Mouse (Mus musculus): ENCODE measurements around the gene Gm17324. TPM values are rescaled to one million over a fixed set of nuclear protein-coding genes. Genes with fewer than 3 reads are reported as not detected.
A peak's percentile ranks its signal among the peaks of the same experiment; 100 is the strongest.

The Gm17324 gene
- total RNA-seq, 2 experiments from 2014 or later: 0.82 to 0.86 TPM

- DNase-seq (ENCODE audit: low spot score in 2 of 2): no peak
Measured at GRCm38 (mm10) chr9:78473588-78473987, 25.0 kb upstream of the Gm17324 start.

- no peak for DNase-seq (ENCODE audit: low spot score in 2 of 2)
Measured at GRCm38 (mm10) chr9:78465725-78466124, 17.1 kb upstream of the Gm17324 start.

- no peak for DNase-seq (ENCODE audit: low spot score in 2 of 2)
Measured at GRCm38 (mm10) chr9:78463337-78463736, 14.8 kb upstream of the Gm17324 start.

- no peak for DNase-seq (ENCODE audit: low spot score in 2 of 2)
Measured at GRCm38 (mm10) chr9:78457026-78457425, 8.4 kb upstream of the Gm17324 start.

- DNase-seq (ENCODE audit: low spot score in 2 of 2): no peak
Measured at GRCm38 (mm10) chr9:78451382-78451781, 2.8 kb upstream of the Gm17324 start.

GRCm38 (mm10) chr9:78450404-78450803, 1.8 kb upstream of the Gm17324 start:
- DNase-seq (ENCODE audit: low spot score in 2 of 2): no peak

GRCm38 (mm10) chr9:78447606-78447972, 997 bp downstream of the Gm17324 start:
- no peak for DNase-seq (ENCODE audit: low spot score in 2 of 2)

- peak in 1 of 2 experiments; percentile 20 for DNase-seq (ENCODE audit: low spot score in 2 of 2)
Measured at GRCm38 (mm10) chr9:78442579-78443392, 5.8 kb downstream of the Gm17324 start, which contains the start of gene Cgas. Gene Cgas, minus strand, starts transcription at chr9:78443237.

- DNase-seq (ENCODE audit: low spot score in 2 of 2): no peak
Measured at GRCm38 (mm10) chr9:78442237-78442578, 6.4 kb downstream of the Gm17324 start.

- DNase-seq (ENCODE audit: low spot score in 2 of 2): no peak
Measured at GRCm38 (mm10) chr9:78439426-78439825, 9.2 kb downstream of the Gm17324 start.

GRCm38 (mm10) chr9:78432471-78432870, 16.1 kb downstream of the Gm17324 start:
- DNase-seq (ENCODE audit: low spot score in 2 of 2): no peak

GRCm38 (mm10) chr9:78430486-78430885, 18.1 kb downstream of the Gm17324 start:
- no peak for DNase-seq (ENCODE audit: low spot score in 2 of 2)

- DNase-seq (ENCODE audit: low spot score in 2 of 2): no peak
Measured at GRCm38 (mm10) chr9:78429551-78429950, 19.0 kb downstream of the Gm17324 start.

- no peak for DNase-seq (ENCODE audit: low spot score in 2 of 2)
Measured at GRCm38 (mm10) chr9:78428870-78429432, 19.6 kb downstream of the Gm17324 start.

GRCm38 (mm10) chr9:78428185-78428584, 20.4 kb downstream of the Gm17324 start:
- DNase-seq (ENCODE audit: low spot score in 2 of 2): no peak

- DNase-seq (ENCODE audit: low spot score in 2 of 2): no peak
Measured at GRCm38 (mm10) chr9:78427362-78427781, 21.2 kb downstream of the Gm17324 start.

GRCm38 (mm10) chr9:78401596-78401995, 47.0 kb downstream of the Gm17324 start:
- no peak for DNase-seq (ENCODE audit: low spot score in 2 of 2)

GRCm38 (mm10) chr9:78400570-78400969, 48.0 kb downstream of the Gm17324 start:
- no peak for DNase-seq (ENCODE audit: low spot score in 2 of 2)

Small RNA genes lying within 50 kb of the gene (microRNA-seq; reads per million reads assigned to microRNA genes)
- 0 reads per million in 2 experiments for gene Gm26377

Other genes with a start within 250 kb of the Gm17324 start
- gene Gsta1, start 218.1 kb downstream of the Gm17324 start, total RNA-seq (2021): not detected
- not detected for gene Gm3776, start 191.7 kb downstream of the Gm17324 start, total RNA-seq (2021)
- gene Gm10639, start 158.9 kb downstream of the Gm17324 start, total RNA-seq (2021): not detected
- not detected for gene Omt2a, start 134.0 kb downstream of the Gm17324 start, total RNA-seq (2021)
- not detected for gene Omt2b, start 121.2 kb downstream of the Gm17324 start, total RNA-seq (2021)
- not detected for gene Gsta2, start 93.0 kb downstream of the Gm17324 start, total RNA-seq (2021)
- not detected for gene Dppa5a, start 80.6 kb downstream of the Gm17324 start, total RNA-seq (2021)
- not detected for gene Ooep, start 70.1 kb downstream of the Gm17324 start, total RNA-seq (2021)
- gene Ddx43, start 53.0 kb downstream of the Gm17324 start, total RNA-seq (2021): not detected
- gene Cgas, start 5.5 kb downstream of the Gm17324 start, total RNA-seq (2021): under 1 TPM; 0.51 to 0.69 TPM
- 10 to 100 TPM; 22.4 to 23.2 TPM for gene Mto1, start 578 bp downstream of the Gm17324 start, total RNA-seq (2021)
- gene Eef1a1, start 40.4 kb upstream of the Gm17324 start, total RNA-seq (2021): 1,000 to 10,000 TPM; 3,208 to 3,266 TPM
- gene Slc17a5, start 139.3 kb upstream of the Gm17324 start, total RNA-seq (2021): 10 to 100 TPM; 20.4 to 21.4 TPM
- gene Cd109, start 166.8 kb upstream of the Gm17324 start, total RNA-seq (2021): 1 to 10 TPM; 2.6 to 3.2 TPM

All from layer of hippocampus, adult 18-20 months (tissue).